Mouse (Mus musculus): ENCODE results near the gene Olfr578.

Gene Olfr578

DNA sequence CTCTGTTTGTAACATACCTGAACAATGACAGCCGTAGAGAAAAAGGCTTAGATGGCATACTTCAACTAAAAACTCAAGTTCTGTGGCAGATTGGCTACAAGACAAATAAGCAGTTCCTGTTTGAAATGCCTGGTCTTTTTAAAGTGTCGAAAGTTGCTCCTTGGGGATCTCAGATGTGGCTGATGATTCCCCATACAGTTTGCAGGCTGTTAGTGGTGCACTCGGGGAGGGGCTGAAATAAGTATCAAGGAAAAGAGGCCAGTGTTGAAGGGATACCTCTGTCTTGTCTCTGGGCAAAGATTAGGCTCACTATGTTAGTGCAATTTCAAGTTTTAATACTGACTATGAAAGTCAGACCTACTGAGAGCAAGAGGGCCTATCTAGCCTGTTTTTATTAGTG, at the start of gene Olfr578:
TSS of gene Olfr578 (minus strand) at position 101 of the 400 bp plus-strand sequence.
- DNase-seq (ENCODE audit: low spot score) = no peak

DNA sequence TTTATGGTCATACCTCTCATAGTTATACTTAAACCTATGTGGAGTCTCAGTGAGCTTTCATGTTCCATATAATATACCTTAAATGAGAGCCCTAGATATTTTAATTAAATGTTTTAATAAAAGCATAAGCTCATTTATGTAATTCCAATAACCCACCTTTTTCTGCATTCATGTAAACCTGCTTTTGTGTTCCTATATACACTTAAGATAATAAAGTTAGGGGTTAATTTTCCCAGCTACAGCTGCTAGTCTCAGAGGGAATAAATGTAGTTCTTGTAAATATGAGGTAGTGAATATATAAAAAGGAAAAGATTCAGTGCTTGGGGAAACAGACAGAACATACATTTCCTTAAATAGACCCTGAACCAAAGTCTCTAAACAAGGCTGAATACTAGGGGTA, 48.6 kb upstream of the Olfr578 start, which contains the start of gene Olfr582:
TSS of gene Olfr582 (plus strand) at position 301 of the 400 bp plus-strand sequence.
- no peak for DNase-seq (ENCODE audit: low spot score)

DNA sequence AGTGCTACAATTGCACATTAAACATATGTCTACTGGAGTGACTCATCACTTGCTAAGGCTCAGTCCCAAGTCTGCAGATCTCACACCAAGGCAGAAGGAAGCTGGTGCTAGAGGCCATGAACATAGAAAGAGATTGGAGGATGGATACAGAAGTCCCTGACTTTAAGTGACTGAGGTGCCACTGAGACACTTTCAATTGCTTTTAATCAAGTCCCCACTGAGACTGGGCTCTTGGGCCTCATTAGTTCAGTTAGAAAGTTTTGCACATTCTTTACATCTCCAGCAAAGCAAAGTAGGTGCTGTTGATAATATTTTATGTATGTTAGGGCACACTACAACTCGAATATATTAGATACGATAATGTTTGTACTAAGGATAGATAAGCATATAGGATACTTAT, 13.3 kb downstream of the Olfr578 start, which contains the start of gene Olfr577:
TSS of gene Olfr577 (minus strand) at position 101 of the 400 bp plus-strand sequence.
- no peak for DNase-seq (ENCODE audit: low spot score)

DNA sequence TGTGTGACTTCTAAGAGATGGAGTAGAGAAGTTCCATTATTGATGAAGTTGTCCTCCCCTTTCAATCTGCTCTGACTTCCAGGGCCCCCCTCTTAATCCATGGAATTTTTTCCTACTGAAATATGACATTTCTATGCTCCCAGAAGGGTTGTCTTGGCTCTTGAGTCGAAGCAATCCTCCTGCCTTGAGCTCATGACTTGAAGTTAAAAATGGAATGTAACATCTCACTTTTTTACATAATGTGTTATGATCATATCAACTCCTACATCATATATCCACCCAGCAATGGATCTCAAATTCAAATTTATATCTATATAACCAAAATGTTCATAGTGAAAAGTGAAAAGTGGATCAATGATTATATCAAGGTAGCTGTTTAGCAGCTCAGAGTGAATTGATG, 14.7 kb downstream of the Olfr578 start:
- no peak for DNase-seq (ENCODE audit: low spot score)

DNA sequence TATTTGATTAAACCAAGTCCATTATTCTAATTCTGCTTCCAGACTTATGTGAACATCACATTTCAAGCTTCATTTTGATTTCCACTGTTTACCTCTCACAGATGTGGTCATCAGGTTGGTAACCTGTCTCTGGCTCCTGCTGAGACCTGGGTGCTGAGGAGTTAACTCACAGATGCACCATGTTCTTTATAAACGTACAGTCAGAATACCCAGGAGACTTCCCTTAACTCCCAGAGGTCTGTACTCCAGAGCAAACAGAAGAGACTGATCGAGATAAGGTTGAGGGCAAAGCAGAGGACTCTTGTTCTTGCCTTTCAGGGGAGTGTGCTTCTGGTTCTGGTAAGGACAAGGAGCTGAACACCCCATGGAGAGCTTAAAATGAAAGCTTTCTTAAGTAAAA, 26.8 kb downstream of the Olfr578 start, which contains the start of gene Olfr576:
TSS of gene Olfr576 (plus strand) at position 301 of the 400 bp plus-strand sequence.
- no peak for DNase-seq (ENCODE audit: low spot score)

DNA sequence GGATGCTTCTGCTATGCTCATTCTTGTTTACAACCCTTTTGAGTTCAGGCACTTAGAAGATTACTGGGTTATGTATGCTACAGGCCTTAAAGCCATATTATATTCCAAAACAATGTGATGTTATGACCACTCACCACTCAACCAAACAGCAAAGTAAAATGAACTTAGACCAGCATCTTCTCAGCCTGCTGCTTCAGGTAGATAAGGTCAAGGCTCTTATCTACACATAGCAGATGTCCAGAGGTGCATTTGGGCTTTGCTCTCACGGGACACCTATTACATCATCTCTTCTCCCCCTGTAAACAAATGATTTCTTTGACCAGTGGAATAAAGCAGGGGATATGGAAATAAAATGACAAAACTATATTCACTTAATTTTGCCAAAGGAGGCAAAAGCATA, 30.5 kb downstream of the Olfr578 start, which contains the start of gene Olfr575:
TSS of gene Olfr575 (minus strand) at position 183 of the 400 bp plus-strand sequence.
- DNase-seq (ENCODE audit: low spot score) = no peak

DNA sequence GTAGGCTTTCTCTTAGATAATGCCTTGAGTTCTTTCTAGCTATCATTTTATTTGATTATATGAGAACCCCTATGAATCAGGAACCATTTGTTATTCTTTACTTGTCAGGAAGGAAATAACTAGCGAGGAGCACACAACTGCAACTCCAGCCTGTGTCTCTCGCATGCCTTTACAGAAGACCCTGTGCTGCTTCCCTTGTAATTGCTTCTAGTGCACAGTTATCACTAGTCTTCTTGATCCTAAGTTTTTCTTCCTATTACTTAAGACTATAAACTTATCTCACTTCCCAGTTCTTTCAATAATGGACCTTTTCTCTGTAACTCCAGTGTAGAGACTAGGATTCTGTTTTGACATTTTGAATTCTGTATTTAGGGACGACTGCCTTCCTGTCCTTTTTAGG, 31.0 kb downstream of the Olfr578 start:
- no peak for DNase-seq (ENCODE audit: low spot score)

DNA sequence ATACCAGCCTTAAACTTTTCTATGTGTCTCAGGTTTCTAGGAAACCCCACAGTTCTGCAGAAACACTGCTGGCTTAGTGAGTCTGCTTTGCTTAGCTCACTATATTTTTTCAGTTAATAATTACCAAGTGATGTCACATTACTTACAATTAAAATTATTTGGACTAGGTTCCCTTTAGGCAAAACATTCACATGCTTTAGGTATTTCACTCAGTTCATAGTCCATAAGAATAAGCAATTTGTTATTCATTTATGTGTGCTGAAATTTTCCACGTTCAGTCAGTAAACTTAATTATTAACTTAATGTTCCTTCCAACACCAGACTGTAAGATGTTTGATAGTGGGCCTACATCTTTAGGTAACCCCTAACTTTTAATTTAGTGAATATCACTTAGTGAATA, 38.4 kb downstream of the Olfr578 start:
- no peak for DNase-seq (ENCODE audit: low spot score)

DNA sequence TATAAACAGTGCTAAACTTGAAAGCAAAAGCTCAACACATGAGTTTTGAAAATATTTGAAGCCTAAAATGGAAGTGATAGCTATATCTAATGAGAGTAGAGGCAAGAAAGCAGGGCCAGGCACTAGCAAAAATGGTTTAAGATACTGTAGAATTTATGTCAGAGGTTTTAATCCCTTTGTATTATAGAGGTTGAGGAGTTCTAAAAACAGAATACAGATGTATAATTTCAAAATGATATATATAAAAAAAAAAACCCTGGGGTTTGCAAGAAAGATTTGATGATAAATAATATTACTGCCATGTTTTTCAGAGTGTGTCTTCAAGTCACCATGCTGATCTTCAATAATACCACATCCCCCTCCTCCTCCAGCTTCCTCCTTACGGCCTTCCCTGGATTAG, 41.0 kb downstream of the Olfr578 start, which contains the start of gene Olfr574:
TSS of gene Olfr574 (plus strand) at position 301 of the 400 bp plus-strand sequence.
- no peak for DNase-seq (ENCODE audit: low spot score)

DNA sequence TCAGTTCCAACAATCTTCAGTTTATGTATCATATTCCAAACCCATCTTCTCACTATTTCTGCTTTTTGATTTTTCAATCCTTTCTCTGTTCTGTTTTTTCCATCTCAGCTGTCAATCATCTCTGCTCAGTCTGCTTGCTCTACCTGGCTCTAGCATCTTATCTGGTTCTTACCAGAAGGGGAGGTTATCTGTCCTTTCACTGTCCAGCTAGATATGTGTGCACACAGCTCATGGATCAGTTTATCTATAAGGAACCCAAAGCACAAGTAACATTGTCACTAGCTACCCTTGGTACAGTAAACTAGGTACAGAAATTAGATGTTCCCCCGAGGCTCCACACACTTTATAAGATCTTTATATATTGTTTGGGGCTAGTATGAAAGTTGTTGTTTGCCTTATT, 45.7 kb downstream of the Olfr578 start:
- no peak for DNase-seq (ENCODE audit: low spot score)

DNA sequence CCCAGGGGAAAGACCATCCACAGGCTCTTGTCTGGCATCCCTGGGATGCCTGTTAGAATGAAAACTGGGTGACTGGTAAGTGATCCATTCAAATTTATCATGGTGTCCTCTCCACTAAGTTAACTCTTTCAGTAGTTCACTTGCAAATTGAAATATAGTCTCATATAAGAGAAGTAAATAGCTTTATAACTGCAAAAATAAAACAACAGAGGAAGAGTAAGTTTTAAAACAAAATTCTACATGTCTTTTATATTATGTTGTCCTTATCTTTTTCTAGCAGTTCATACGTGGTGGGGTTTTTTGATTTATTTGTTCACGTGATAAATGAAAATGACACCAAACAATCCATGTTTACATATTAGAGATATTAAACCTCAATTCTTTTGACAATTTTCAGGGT, 46.6 kb downstream of the Olfr578 start, which contains the start of gene Olfr573-ps1:
TSS of gene Olfr573-ps1 (minus strand) at position 101 of the 400 bp plus-strand sequence.
- no peak for DNase-seq (ENCODE audit: low spot score)
